Mouse (Mus musculus) brain, embryonic 14.5 days (tissue): Measurements from ENCODE around the gene Gm17349.

ENCODE experiments used
- CTCF ChIP-seq: fragments of 200-500 bp; IDR thresholded peaks from 2 replicates; pipeline ENCODE4 v1.5.1; 2012; ENCODE audit warnings: inconsistent platforms, mild to moderate bottlenecking, moderate library complexity, borderline replicate concordance; ENCODE audit not compliant: insufficient read depth, insufficient read length; ENCODE audit errors: extremely low read depth
- POLR2A ChIP-seq: fragments of 200-500 bp; IDR thresholded peaks from 2 replicates; pipeline ENCODE4 v1.6.1; 2012; ENCODE audit warnings: mild to moderate bottlenecking, inconsistent platforms, borderline replicate concordance; ENCODE audit not compliant: poor library complexity, insufficient read depth, insufficient read length, severe bottlenecking; ENCODE audit errors: extremely low read depth

- no peak for TF ChIP-seq CTCF
- TF ChIP-seq POLR2A = no peak
Observed at GRCm38 (mm10) chr15:99726549-99726948, 21.3 kb upstream of the Gm17349 start.
